Mouse (Mus musculus) liver, embryonic 14.5 days (tissue): ENCODE measurements at regions not wholly inside any gene's neighbourhood (a gene's known extent, or its start where the extent isn't known, plus 50 kb on each side); places are given as distances from the start of the nearest gene placed in this dataset.

ENCODE experiments used
- ATAC-seq: fragments of 200-750 bp; cut with Nextera tagmentation; 2 replicates; pipeline ENCODE4 v1.8.0; 2017; ENCODE audit warnings: moderate number of reproducible peaks, mild to moderate bottlenecking, moderate library complexity; ENCODE audit not compliant: insufficient read depth
- DNase-seq, 3 experiments: peaks; one replicate each; pipeline ENCODE4 v3.0.0-alpha.2; 2012 to 2013; ENCODE audit warnings: low read depth in 3 of 3, low spot score in 3 of 3
- H3K27ac ChIP-seq: fragments of 300-500 bp; sonication (generic); 2 replicates; pipeline ENCODE4 v1.5.1; 2014; ENCODE audit warnings: moderate library complexity, mild to moderate bottlenecking, control low read depth, inconsistent platforms
- H3K27me3 ChIP-seq: fragments of 300-500 bp; sonication (generic); 2 replicates; pipeline ENCODE4 v1.6.1; 2014; ENCODE audit warnings: mild to moderate bottlenecking, low read length, moderate library complexity; ENCODE audit not compliant: control insufficient read depth, insufficient read depth
- H3K36me3 ChIP-seq: fragments of 300-500 bp; sonication (generic); replicated peaks from 2 replicates; pipeline ENCODE4 v1.6.1; 2014; ENCODE audit warnings: low read depth; ENCODE audit not compliant: control insufficient read depth, insufficient read depth
- H3K4me1 ChIP-seq, 2 experiments: fragments of 200-500 bp in 1 of 2; fragments of 300-500 bp in 1 of 2; sonication (generic) in 1 of 2; replicated peaks; 2 replicates each; pipeline ENCODE4 v1.6.1; 2012 to 2014; ENCODE audit warnings: antibody characterized with exemption in 1 of 2, inconsistent platforms in 1 of 2, low read length in 1 of 2; ENCODE audit not compliant: control insufficient read depth in 2 of 2, insufficient read depth in 2 of 2
- H3K4me2 ChIP-seq: fragments of 300-500 bp; sonication (generic); 2 replicates; pipeline ENCODE4 v1.6.1; 2014; ENCODE audit warnings: low read depth, mild to moderate bottlenecking, control low read depth, moderate library complexity
- H3K4me3 ChIP-seq, 2 experiments: fragments of 200-500 bp in 1 of 2; fragments of 300-500 bp in 1 of 2; sonication (generic) in 1 of 2; 2 replicates each; pipeline ENCODE4 v1.5.1; 2012 to 2014; ENCODE audit warnings: low read depth in 2 of 2, low read length in 2 of 2, mild to moderate bottlenecking in 2 of 2, control low read depth in 1 of 2, inconsistent platforms in 1 of 2, moderate library complexity in 1 of 2; ENCODE audit not compliant: insufficient read depth in 1 of 2
- H3K9ac ChIP-seq: fragments of 300-500 bp; sonication (generic); replicated peaks from 2 replicates; pipeline ENCODE4 v1.6.1; 2014; ENCODE audit warnings: mild to moderate bottlenecking, control low read depth, moderate library complexity
- H3K9me3 ChIP-seq: fragments of 300-500 bp; sonication (generic); 2 replicates; pipeline ENCODE4 v1.6.1; 2016; ENCODE audit warnings: low read length, mixed read lengths; ENCODE audit not compliant: control insufficient read depth
- CTCF ChIP-seq: IDR thresholded peaks from 2 replicates; pipeline ENCODE4 v1.5.1; 2016; ENCODE audit warnings: antibody characterized with exemption, low read depth, control low read depth
- EP300 ChIP-seq: IDR thresholded peaks from 2 replicates; pipeline ENCODE4 v1.6.1; 2016; ENCODE audit warnings: antibody characterized with exemption, low read depth
- WGBS: fragments of 180-500 bp; shearing (Covaris S2); extraction: QIAGEN DNeasy Blood & Tissue Kit; methylation state at CpG from one replicate; pipeline ENCODE4 v1.1.7; 2014; ENCODE audit not compliant: insufficient replicate concordance; 5-methylcytosine and 5-hydroxymethylcytosine counted together

DNA sequence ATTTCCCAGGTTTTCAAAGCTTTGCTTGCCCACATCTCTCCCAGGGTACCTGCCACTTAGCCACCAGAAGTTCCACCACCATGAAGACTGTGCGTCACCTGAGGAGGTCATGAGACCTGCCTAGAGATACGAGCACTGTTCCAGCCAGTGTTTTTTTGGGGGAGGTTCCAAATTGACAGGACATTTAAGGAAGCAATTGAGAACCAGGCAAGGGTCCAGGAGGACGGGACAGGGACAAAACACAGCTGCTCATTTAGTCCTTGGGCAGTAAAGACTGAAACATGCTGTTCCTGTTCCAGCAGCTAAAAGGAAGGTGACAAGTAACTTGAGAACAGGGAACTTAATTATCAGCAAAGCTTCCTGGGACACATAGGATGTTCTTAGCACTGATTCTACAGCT is 226.8 kb upstream of the Pik3r1 start:
- ATAC-seq (no peak), DNase-seq (no peak)
- Histone ChIP-seq H3K4me1 (no peaks in the 10 kb centered on the region), H3K27me3 (no peaks in the 10 kb centered on the region), H3K27ac (no peak overlapping the region), H3K4me3 (no peak overlapping the region), H3K9me3 (no peaks in the 10 kb centered on the region), H3K36me3 (no peaks in the 10 kb centered on the region), H3K4me2 (no peak overlapping the region), H3K9ac (no peak overlapping the region)
- 45% methylated on average over 3 of the region's 3 CpGs for WGBS
- TF ChIP-seq CTCF (no peak), EP300 (no peak)

DNA sequence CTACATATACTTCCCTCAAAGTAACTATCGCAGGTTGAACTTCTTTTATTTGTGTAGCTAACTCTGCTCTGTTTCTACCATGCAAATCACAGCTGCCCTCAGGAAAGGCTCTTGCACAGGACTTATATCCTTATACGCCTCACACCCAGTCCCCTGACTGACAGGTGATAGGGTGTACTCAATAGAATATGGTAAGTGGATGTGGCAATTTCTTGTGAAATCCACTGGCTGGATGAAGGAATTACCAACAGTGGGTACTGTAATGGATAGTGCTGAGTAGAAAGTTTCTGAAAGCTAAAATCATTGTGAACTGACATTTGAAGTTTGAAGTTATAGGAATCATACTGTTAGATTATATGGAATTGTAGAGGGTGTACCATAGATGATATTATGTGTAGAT is 227.5 kb upstream of the Pik3r1 start:
- Histone ChIP-seq H3K9ac (no peak overlapping the region), H3K4me3 (no peak overlapping the region), H3K36me3 (no peaks in the 10 kb centered on the region), H3K9me3 (no peaks in the 10 kb centered on the region), H3K27me3 (no peaks in the 10 kb centered on the region), H3K27ac (no peak overlapping the region), H3K4me1 (no peaks in the 10 kb centered on the region), H3K4me2 (no peak overlapping the region)
- ATAC-seq = no peak
- 65% methylated on average over 2 of the region's 2 CpGs for WGBS
- DNase-seq = no peak
- TF ChIP-seq EP300 = no peak
- TF ChIP-seq CTCF = no peak

DNA sequence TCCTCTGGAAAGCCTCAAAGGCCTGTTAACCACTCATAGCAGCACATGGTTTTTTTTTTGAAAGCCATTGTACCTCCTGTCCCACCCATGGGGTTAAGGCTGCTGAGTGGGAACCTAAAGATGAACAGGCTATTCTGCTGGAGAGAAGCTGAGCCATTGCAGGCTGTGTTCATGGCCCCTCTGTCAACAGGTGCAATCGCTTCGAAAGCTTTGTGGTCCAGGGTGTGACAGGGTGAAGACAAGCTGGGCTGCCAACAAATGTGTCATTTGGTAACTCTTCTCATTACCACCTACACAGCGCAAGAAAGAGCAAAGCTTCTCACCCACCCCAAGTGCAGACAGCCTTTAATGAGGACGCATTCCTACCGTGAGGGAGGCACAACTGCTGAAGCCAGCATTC is 228.1 kb upstream of the Pik3r1 start:
- H3K9ac ChIP-seq = no peak overlapping the region
- no peak overlapping the region for H3K27ac ChIP-seq
- H3K4me3 ChIP-seq = no peak overlapping the region
- ATAC-seq = no peak
- H3K27me3 ChIP-seq = no peaks in the 10 kb centered on the region
- H3K36me3 ChIP-seq = no peaks in the 10 kb centered on the region
- H3K9me3 ChIP-seq = no peaks in the 10 kb centered on the region
- DNase-seq = no peak
- WGBS = 66% methylated on average over 5 of the region's 5 CpGs
- TF ChIP-seq EP300 = no peak
- no peak for TF ChIP-seq CTCF
- H3K4me1 ChIP-seq = no peaks in the 10 kb centered on the region
- no peak overlapping the region for H3K4me2 ChIP-seq

DNA sequence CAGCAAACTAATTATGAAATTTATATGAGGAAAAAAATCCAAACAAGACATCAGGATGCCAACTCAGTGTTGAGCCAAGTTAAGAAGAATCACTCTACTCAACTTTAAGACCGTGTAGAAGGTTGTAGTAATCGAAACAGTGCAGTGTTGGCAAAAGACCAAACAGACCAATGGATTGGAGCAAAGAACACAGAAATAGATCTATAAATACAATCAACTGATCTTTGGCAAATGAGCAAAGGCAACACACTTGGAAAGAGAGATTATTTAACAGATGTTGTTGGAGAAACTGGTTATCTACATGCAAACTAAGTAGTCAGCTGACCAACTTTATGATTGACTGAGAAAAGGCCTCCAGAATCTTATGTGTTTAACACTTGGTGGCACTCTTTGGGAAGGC is 229.4 kb upstream of the Pik3r1 start:
- 56% methylated on average over 2 of the region's 2 CpGs for WGBS
- Histone ChIP-seq H3K4me2 (no peak overlapping the region), H3K4me1 (no peaks in the 10 kb centered on the region), H3K9me3 (no peaks in the 10 kb centered on the region), H3K27me3 (no peaks in the 10 kb centered on the region), H3K4me3 (no peak overlapping the region), H3K27ac (no peak overlapping the region), H3K36me3 (no peaks in the 10 kb centered on the region), H3K9ac (no peak overlapping the region)
- DNase-seq (no peak), ATAC-seq (no peak)
- TF ChIP-seq EP300 (no peak), CTCF (no peak)

DNA sequence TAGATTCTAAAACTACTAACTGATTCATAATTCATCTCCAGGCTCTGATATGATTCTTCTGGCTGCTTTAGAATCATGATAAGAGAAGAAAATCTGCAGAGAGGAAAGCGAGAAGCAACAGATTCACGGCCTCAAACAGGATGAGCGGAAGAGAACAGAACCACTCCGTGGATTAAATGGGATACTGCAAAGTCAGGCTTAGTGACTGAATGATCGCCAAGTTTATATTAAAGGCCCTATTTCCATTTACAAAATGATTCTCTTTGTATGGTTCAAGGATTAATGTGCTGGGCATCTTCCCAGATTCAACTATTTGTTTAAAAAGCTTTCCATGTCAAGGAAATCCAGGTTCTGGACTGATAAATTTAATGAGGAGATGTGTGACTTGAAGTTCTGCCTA is 238.5 kb upstream of the Pik3r1 start:
- Histone ChIP-seq H3K27me3 (no peaks in the 10 kb centered on the region), H3K36me3 (no peaks in the 10 kb centered on the region), H3K27ac (no peak overlapping the region), H3K9me3 (no peaks in the 10 kb centered on the region), H3K4me3 (no peak overlapping the region), H3K4me1 (no peaks in the 10 kb centered on the region), H3K4me2 (no peak overlapping the region), H3K9ac (no peak overlapping the region)
- WGBS = 72% methylated on average over 5 of the region's 5 CpGs
- ATAC-seq (no peak), DNase-seq (no peak)
- TF ChIP-seq CTCF (no peak), EP300 (no peak)

DNA sequence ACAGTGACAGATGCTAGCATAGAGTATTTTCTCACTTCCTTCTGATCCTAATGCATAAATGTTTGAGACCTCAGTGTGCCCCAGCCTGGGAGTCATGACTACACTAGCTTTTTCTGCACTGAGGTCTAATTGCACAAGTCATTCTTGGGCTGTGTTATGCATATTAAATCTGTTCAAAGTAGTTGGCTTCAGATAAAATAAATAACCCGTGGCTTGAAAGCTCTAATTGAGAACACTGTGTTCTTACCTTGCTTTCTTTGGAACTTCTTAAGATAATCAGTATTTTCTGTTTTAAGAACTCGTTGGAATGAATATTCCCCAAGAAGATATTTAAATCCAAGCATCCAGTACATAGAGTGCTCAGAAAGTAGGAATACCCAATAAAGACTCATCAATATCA is 243.9 kb upstream of the Pik3r1 start:
- Histone ChIP-seq H3K27ac (no peak overlapping the region), H3K4me3 (no peak overlapping the region), H3K27me3 (no peaks in the 10 kb centered on the region), H3K9me3 (no peaks in the 10 kb centered on the region), H3K9ac (no peak overlapping the region), H3K36me3 (no peaks in the 10 kb centered on the region), H3K4me2 (no peak overlapping the region), H3K4me1 (no peaks in the 10 kb centered on the region)
- ATAC-seq = no peak
- DNase-seq = no peak
- no peak for TF ChIP-seq EP300
- no peak for TF ChIP-seq CTCF
- WGBS = 39% methylated on average over 2 of the region's 2 CpGs
